Mouse (Mus musculus) heart, postnatal 36 days (tissue): Measurements from ENCODE around the gene Cnnm3. TPM values are rescaled to one million over a fixed set of nuclear protein-coding genes. Genes with fewer than 3 reads are reported as not detected.
A peak's percentile ranks its signal among the peaks of the same experiment; 100 is the strongest.

Source experiments
- DNase-seq, 2 experiments: peaks; one replicate each; pipeline ENCODE4 v3.0.0; 2021 to 2022
- intact Hi-C: fragments of 180-260 bp; cut with DNase I; formaldehyde crosslinking; loops from one replicate; pipeline ENCODE4 v1.15.1; 2025
- microRNA-seq, 2 experiments: library from miRNA; unstranded; fragments of <30 nt; microRNA quantifications; one replicate each; pipeline ENCODE4 v1.2.0; 2021; ENCODE audit warnings: borderline number of aligned reads in 2 of 2
- total RNA-seq, 2 experiments: library from RNA; stranded (reverse); gene quantifications; 2 replicates each; pipeline ENCODE4 v1.2.3; 2021

Gene Cnnm3
- total RNA-seq, 2 experiments from 2014 or later: 16.0 to 19.2 TPM

- intact Hi-C loops: no loop called here
- DNase-seq: peak; percentile 57 to 60
These were observed 60.0 kb downstream of the Cnnm3 start for GRCm38 (mm10) chr1:36571627-36572026.

DNA sequence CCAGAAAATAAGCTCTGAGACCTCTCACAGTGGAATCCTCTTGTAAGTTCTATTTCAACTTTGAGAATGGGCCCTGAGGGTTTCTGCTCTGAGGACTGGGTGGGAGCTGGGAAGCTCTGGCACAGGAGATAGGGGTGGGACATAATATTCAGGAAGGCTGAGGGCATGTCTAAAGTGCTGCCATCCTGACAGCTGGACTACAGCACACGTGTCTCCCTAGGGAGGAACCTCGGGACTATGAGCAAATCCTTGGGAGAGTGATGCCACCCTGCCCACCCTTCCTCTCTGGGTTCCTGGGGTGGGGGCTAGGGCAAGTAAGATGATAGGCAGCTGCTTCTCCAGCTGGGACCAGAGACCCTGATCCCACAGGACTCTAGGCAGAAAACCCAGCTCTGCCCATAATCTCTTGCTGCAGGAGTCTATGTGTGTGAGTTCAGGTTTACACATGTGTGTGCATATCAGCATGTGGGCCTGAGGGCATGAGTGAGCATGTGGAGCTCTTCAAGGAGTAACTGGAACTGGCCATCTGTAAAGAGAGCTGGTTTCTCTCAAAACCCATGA, 60.6 kb downstream of the Cnnm3 start:
- intact Hi-C loops: no loop called here
- no peak for DNase-seq

DNA sequence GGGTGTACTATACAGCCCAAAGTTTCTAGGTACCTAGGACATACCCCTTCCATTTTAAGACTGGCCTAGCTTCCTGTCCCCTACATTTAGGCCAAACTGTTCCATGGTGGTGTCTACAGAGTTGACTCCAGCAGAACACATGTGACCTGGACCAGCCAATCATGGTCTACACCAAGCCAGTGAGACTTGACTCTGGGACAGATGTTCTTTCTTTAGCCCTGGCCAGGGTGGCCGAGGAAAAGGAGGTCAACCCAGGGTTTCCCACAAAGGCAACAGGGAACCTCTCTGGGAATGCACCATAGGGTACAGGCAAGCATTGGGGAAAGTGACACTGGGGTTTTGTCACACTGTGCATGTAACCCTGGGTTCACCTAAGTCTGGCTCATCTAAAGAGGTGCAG, 61.0 kb downstream of the Cnnm3 start:
- intact Hi-C loops: no loop called here
- DNase-seq: peak; percentile 48 to 64

DNA sequence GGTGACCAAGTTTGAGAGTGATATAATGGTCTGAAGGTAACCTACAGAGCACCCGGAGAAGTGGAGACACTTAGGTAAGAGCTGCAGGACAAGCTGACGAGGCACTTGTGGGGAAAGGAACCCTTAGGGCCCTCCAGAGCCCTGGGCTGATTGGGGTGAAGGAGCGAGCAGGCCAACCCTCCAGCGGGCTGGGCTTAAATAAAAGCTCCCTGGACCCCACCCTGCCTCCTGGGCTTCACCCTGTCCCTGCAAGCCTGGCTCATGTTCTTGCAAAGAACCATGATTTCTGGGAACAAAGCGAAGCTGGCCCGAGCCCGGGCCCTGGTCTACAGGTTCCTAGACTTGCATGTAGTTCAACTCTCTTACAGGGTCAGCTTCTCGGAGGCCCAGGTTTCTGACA, 61.9 kb downstream of the Cnnm3 start:
- no peak for DNase-seq

DNA sequence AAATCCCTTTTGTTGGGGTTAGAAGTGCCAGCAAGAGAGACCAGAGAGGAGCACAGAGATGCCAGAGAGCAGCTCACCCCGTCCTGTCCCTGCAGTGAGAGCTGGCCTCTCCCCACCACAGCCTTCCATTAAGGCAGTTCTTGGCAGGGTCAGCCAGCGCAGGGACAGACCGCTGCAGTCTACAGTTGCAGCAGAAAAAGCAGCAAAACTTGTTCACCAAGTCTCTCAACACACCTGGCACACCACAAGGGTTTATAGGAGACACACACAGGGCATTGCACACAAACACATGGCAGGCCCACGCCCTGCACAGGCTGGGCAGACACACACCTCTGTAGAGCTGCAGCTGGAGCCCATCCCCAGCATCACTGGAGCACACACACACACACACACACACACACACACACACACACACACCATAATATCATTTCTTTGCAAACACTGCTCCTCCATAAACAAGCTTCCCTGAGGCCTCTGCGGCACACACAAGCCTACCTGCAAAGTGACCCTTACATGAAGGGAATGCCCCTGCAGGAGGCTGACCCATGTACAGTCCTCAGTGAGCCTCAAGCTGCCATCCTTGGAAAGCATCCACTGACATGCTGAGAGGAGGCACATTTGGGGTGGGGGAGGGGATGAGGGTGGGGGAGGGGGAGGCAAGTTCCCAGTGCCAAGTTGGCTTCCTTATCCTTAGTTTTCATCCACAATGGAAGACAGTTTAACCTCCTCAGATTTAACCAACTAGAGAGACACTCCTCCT, 62.7 kb downstream of the Cnnm3 start:
- intact Hi-C loops: no loop called here
- DNase-seq: no peak

More for the DNA sequence above, 61.9 kb downstream of the Cnnm3 start:
- intact Hi-C loops: no loop called here

DNA sequence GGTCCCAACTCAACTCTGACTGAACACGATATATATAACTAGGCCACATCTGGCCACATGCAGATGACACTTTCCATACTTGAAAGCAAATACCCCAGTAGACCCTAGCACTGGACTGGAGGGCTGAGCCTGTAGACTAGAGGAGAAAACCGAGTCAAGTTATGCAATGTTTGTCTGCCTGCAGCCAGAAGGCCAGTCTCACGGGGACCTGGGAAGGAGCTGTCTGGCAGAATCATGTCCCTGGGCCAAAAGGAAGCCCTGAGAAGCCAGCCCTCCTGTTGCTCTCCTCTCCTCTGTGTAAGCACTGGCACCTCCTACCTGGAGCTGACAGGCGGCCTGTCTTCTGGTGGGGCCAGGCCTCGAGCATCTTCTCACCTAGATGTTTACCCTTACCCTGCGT, 63.7 kb downstream of the Cnnm3 start:
- no peak for DNase-seq

DNA sequence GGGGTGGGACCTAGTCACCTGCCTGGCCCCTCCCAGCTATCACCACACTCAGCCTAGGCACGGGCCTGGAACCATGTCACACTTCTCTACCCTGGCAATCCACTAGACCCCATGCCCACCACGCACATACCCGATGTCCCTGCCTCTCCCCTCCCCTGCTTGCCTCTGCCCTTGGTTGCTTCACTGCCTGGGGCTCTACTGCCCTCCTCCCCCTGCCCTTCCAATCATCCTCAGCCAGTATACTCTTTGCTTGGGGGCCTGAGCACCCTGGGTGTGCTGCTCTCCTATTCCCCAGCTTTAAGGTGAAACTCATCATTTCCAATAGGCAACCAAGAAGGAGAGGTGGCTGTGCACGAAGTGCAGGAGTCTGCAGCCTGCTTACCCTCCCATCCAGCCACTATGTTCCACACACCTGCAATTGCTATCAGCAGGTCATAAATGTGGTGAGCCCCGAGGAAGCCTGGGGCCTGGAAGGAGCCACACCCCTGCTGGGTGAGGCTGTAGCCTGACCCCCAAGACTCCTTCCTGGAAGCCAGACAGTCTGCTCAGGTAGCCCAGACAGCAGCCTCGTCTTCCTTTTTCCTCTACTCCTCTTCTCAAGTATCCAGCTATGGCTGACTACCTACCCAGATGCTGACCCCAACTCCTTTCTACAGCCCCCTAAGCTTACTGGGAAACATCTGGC, 65.5 kb downstream of the Cnnm3 start:
- intact Hi-C loops: no loop called here
- no peak for DNase-seq

More for the DNA sequence above, 63.7 kb downstream of the Cnnm3 start:
- intact Hi-C loops: no loop called here

Small RNA genes within 50 kb of the gene (microRNA-seq; reads per million reads assigned to microRNA genes)
- 0 reads per million in 2 experiments for gene Gm47280

Other genes starting within 250 kb of the Cnnm3 start
- 1 to 10 TPM; 3.6 to 3.9 TPM for gene Neurl3, start 237.2 kb upstream of the Cnnm3 start, total RNA-seq
- gene Arid5a, start 204.1 kb upstream of the Cnnm3 start, total RNA-seq: 10 to 100 TPM; 10.4 to 15.1 TPM
- 10 to 100 TPM; 58.7 to 63.6 TPM for gene Kansl3, start 142.7 kb upstream of the Cnnm3 start, total RNA-seq
- not detected for gene Fer1l5, start 139.6 kb upstream of the Cnnm3 start, total RNA-seq
- gene Lman2l, start 66.6 kb upstream of the Cnnm3 start, total RNA-seq: 10 to 100 TPM; 21.6 to 28.0 TPM
- 1 to 10 TPM; 3.8 to 4.5 TPM for gene Cnnm4, start 40.2 kb upstream of the Cnnm3 start, total RNA-seq
- gene Ankrd23, start 25.0 kb downstream of the Cnnm3 start, total RNA-seq: 100 to 1,000 TPM; 203 to 373 TPM
- 100 to 1,000 TPM in 1 of 2 experiments, 10 to 100 TPM in 1; 93.9 to 209 TPM for gene Gm42417, start 27.6 kb downstream of the Cnnm3 start, total RNA-seq
- gene Ankrd39, start 35.6 kb downstream of the Cnnm3 start, total RNA-seq: 1 to 10 TPM; 7.3 to 7.8 TPM
- gene Sema4c, start 46.5 kb downstream of the Cnnm3 start, total RNA-seq: 10 to 100 TPM; 15.0 to 17.1 TPM
- under 1 TPM in 1 of 2 experiments, not detected in 1; 0.43 TPM for gene Fam178b, start 171.3 kb downstream of the Cnnm3 start, total RNA-seq
- 1,000 to 10,000 TPM; 2,258 to 2,311 TPM for gene Cox5b, start 179.6 kb downstream of the Cnnm3 start, total RNA-seq
- gene 4933424G06Rik, start 198.3 kb downstream of the Cnnm3 start, total RNA-seq: not detected
- 100 to 1,000 TPM in 1 of 2 experiments, 10 to 100 TPM in 1; 97.9 to 113 TPM for gene Actr1b, start 202.6 kb downstream of the Cnnm3 start, total RNA-seq
- gene Zap70, start 249.9 kb downstream of the Cnnm3 start, total RNA-seq: under 1 TPM in 1 of 2 experiments, not detected in 1; 0.27 TPM